28 mouse cellular contexts compared by ENCODE assay signal in genomic region chr10:54061159-54061558, GRCm38 (mm10). TPM values are rescaled to one million over a fixed set of nuclear protein-coding genes. Genes with fewer than 3 reads are reported as not detected.
DNase-seq lines count a peak whose midpoint lies in the region; ATAC-seq lines count a peak whose summit lies in the region.
"Had no signal": no experiment of that assay in that cellular context is flagged by ENCODE, and none has a peak within 500 bp of the region (broad histone marks: within the 10 kb centered on the region; RNA-seq: fewer than 3 reads in every experiment).

No protein-coding gene starts in this region.

- peak; percentile 25; the same call in 1 of the 2 replicates for ATAC-seq in hindbrain, embryonic 13.5 days (ENCODE audit: low FRiP score)
- ATAC-seq in hindbrain, embryonic 16.5 days: no peak
- ATAC-seq in midbrain, embryonic 11.5 days (ENCODE audit: low FRiP score): 0 out of 2 replicates have a peak, but pooled peaks have one; percentile 25
- ATAC-seq in liver, embryonic 12.5 days: peak; percentile 24; the same call in 1 of the 2 replicates
- ATAC-seq in liver, embryonic 15.5 days (ENCODE audit: insufficient read depth): peak; percentile 28; the same call in 1 of the 2 replicates
- ATAC-seq: activated CD4-positive, CD25-positive, alpha-beta regulatory T cell, adult 4 months; intestine, postnatal 0 days had no signal

- no peak overlapping the region for H3K4me2 ChIP-seq in hindbrain, embryonic 13.5 days
- no peak overlapping the region for H3K4me2 ChIP-seq in hindbrain, embryonic 16.5 days (ENCODE audit: low read length)
- H3K4me2 ChIP-seq in midbrain, embryonic 11.5 days: no peak overlapping the region
- H3K4me2 ChIP-seq in liver, embryonic 12.5 days: no peak overlapping the region
- no peak overlapping the region for H3K4me2 ChIP-seq in liver, embryonic 15.5 days
- H3K4me2 ChIP-seq: heart, embryonic 13.5 days; limb, embryonic 15.5 days; lung, embryonic 14.5 days had no signal

- WGBS in hindbrain, embryonic 13.5 days: 95% methylated on average over 4 of the region's 4 CpGs
- 95% methylated on average over 4 of the region's 4 CpGs for WGBS in hindbrain, embryonic 16.5 days
- 94% methylated on average over 4 of the region's 4 CpGs for WGBS in midbrain, embryonic 11.5 days
- WGBS in midbrain, embryonic 10.5 days: 93% methylated on average over 4 of the region's 4 CpGs
- WGBS in liver, embryonic 12.5 days (ENCODE audit: insufficient replicate concordance): 90% methylated on average over 4 of the region's 4 CpGs
- 91% methylated on average over 4 of the region's 4 CpGs for WGBS in liver, embryonic 15.5 days (ENCODE audit: insufficient replicate concordance)

- H3K9ac ChIP-seq in hindbrain, embryonic 13.5 days: no peak overlapping the region
- H3K9ac ChIP-seq in hindbrain, embryonic 16.5 days (ENCODE audit: low read depth, low read length): no peak overlapping the region
- no peak overlapping the region for H3K9ac ChIP-seq in midbrain, embryonic 11.5 days (ENCODE audit: low read length)
- no peak overlapping the region for H3K9ac ChIP-seq in liver, embryonic 12.5 days
- H3K9ac ChIP-seq in liver, embryonic 15.5 days: no peak overlapping the region
- H3K9ac ChIP-seq: heart, embryonic 13.5 days; limb, embryonic 15.5 days; lung, embryonic 14.5 days had no signal

- DNase-seq in midbrain, embryonic 11.5 days (ENCODE audit: low spot score, missing footprints): no peak
- no peak for DNase-seq in midbrain, embryonic 10.5 days (ENCODE audit: low spot score)
- no peak for DNase-seq in cerebellum, adult 9-11 months
- no peak for DNase-seq in right cerebral cortex, postnatal 36 days (ENCODE audit: low spot score in 2 of 2)
- DNase-seq: adrenal gland, adult 2 months; adrenal gland, postnatal 36 days; B cell, adult 2 months; cerebellum, adult 18-20 months; cerebellum, postnatal 14 days; gastrocnemius, postnatal 25 days; heart, adult 18-20 months; heart, postnatal 10 days; kidney, adult 9 months; kidney, postnatal 10 days; layer of hippocampus, adult 9-11 months; lung, embryonic 14.5 days; lung, postnatal 14 days had no signal

- H3K9me3 ChIP-seq in hindbrain, embryonic 13.5 days: no peaks in the 10 kb centered on the region
- H3K9me3 ChIP-seq in hindbrain, embryonic 16.5 days (ENCODE audit: control insufficient read depth, low read length): no peaks in the 10 kb centered on the region
- no peaks in the 10 kb centered on the region for H3K9me3 ChIP-seq in midbrain, embryonic 11.5 days (ENCODE audit: control insufficient read depth, low read length)
- H3K9me3 ChIP-seq in midbrain, embryonic 10.5 days (replicated peaks): no peaks in the 10 kb centered on the region
- no peaks in the 10 kb centered on the region for H3K9me3 ChIP-seq in liver, embryonic 12.5 days (replicated peaks)
- no peaks in the 10 kb centered on the region for H3K9me3 ChIP-seq in liver, embryonic 15.5 days (replicated peaks)
- H3K9me3 ChIP-seq: heart, embryonic 13.5 days; hindbrain, embryonic 10.5 days; limb, embryonic 10.5 days; limb, embryonic 15.5 days had no signal

- no peak overlapping the region for H3K4me3 ChIP-seq in hindbrain, embryonic 13.5 days
- no peak overlapping the region for H3K4me3 ChIP-seq in hindbrain, embryonic 16.5 days (ENCODE audit: low read length)
- H3K4me3 ChIP-seq in midbrain, embryonic 11.5 days (ENCODE audit: low read depth, low read length): no peak overlapping the region
- no peak overlapping the region for H3K4me3 ChIP-seq in midbrain, embryonic 10.5 days
- H3K4me3 ChIP-seq in liver, embryonic 12.5 days: no peak overlapping the region
- H3K4me3 ChIP-seq in liver, embryonic 15.5 days (replicated peaks): no peak overlapping the region
- H3K4me3 ChIP-seq: erythroblast, embryonic 14.5 days; heart, embryonic 13.5 days; hindbrain, embryonic 10.5 days; limb, embryonic 10.5 days; limb, embryonic 15.5 days had no signal

- no peaks in the 10 kb centered on the region; the same call in 1 of the 2 replicates for H3K4me1 ChIP-seq in hindbrain, embryonic 13.5 days (replicated peaks)
- no peaks in the 10 kb centered on the region for H3K4me1 ChIP-seq in hindbrain, embryonic 16.5 days (ENCODE audit: control insufficient read depth, insufficient read depth, low read depth, low read length)
- no peaks in the 10 kb centered on the region; the same call in 1 of the 2 replicates for H3K4me1 ChIP-seq in midbrain, embryonic 11.5 days (ENCODE audit: control insufficient read depth, insufficient read depth, low read length)
- H3K4me1 ChIP-seq in midbrain, embryonic 10.5 days: peaks cover 18% of the 10 kb centered on the region
- H3K4me1 ChIP-seq in liver, embryonic 12.5 days: peaks cover 22% of the 10 kb centered on the region
- H3K4me1 ChIP-seq in liver, embryonic 15.5 days (replicated peaks): peaks cover 7% of the 10 kb centered on the region

- H3K36me3 ChIP-seq in hindbrain, embryonic 13.5 days: no peaks in the 10 kb centered on the region
- H3K36me3 ChIP-seq in hindbrain, embryonic 16.5 days (ENCODE audit: control insufficient read depth, insufficient read depth, low read length): no peaks in the 10 kb centered on the region
- H3K36me3 ChIP-seq in midbrain, embryonic 11.5 days (ENCODE audit: control insufficient read depth, insufficient read depth, low read length): no peaks in the 10 kb centered on the region
- H3K36me3 ChIP-seq in midbrain, embryonic 10.5 days: no peaks in the 10 kb centered on the region
- H3K36me3 ChIP-seq in liver, embryonic 12.5 days: peaks cover 56% of the 10 kb centered on the region
- H3K36me3 ChIP-seq in liver, embryonic 15.5 days (replicated peaks): peaks cover 58% of the 10 kb centered on the region
- H3K36me3 ChIP-seq: hindbrain, embryonic 10.5 days; limb, embryonic 10.5 days; limb, embryonic 15.5 days had no signal

- H3K27ac ChIP-seq in hindbrain, embryonic 13.5 days: no peak overlapping the region
- no peak overlapping the region for H3K27ac ChIP-seq in hindbrain, embryonic 16.5 days (ENCODE audit: low read depth, low read length)
- no peak overlapping the region for H3K27ac ChIP-seq in midbrain, embryonic 11.5 days (ENCODE audit: low read depth, low read length)
- no peak overlapping the region for H3K27ac ChIP-seq in midbrain, embryonic 10.5 days (replicated peaks)
- H3K27ac ChIP-seq in liver, embryonic 12.5 days: no peak overlapping the region
- H3K27ac ChIP-seq in liver, embryonic 15.5 days (replicated peaks): no peak overlapping the region
- H3K27ac ChIP-seq: heart, embryonic 13.5 days; hindbrain, embryonic 10.5 days; limb, embryonic 10.5 days; limb, embryonic 15.5 days had no signal

- no peaks in the 10 kb centered on the region for H3K27me3 ChIP-seq in hindbrain, embryonic 13.5 days
- H3K27me3 ChIP-seq in hindbrain, embryonic 16.5 days (replicated peaks; ENCODE audit: control insufficient read depth, insufficient read depth, low read length): no peaks in the 10 kb centered on the region
- no peaks in the 10 kb centered on the region for H3K27me3 ChIP-seq in midbrain, embryonic 11.5 days (ENCODE audit: control insufficient read depth, insufficient read depth, low read length)
- H3K27me3 ChIP-seq in midbrain, embryonic 10.5 days (ENCODE audit: low read depth, poor library complexity, severe bottlenecking): no peaks in the 10 kb centered on the region
- H3K27me3 ChIP-seq in liver, embryonic 12.5 days (replicated peaks): no peaks in the 10 kb centered on the region
- H3K27me3 ChIP-seq in liver, embryonic 15.5 days: no peaks in the 10 kb centered on the region
- H3K27me3 ChIP-seq: heart, embryonic 13.5 days; limb, embryonic 15.5 days had no signal

RNA-seq across cellular contexts. Expression of gene Man1a, which starts 15.2 kb away (rescaled TPM):
- polyA plus RNA-seq in hindbrain, embryonic 13.5 days (2015; fragmentation: Nextera tagmentation; extraction: Ambion mirVana): 3.4 and 3.5 TPM in 2 replicates
- 4.1 and 4.2 TPM in 2 replicates for polyA plus RNA-seq in hindbrain, embryonic 16.5 days (2015; fragmentation: Nextera tagmentation; extraction: Ambion mirVana)
- polyA plus RNA-seq in midbrain, embryonic 11.5 days (2014; fragmentation: Nextera tagmentation; extraction: Ambion mirVana): 1.7 and 2.1 TPM in 2 replicates
- polyA plus RNA-seq in midbrain, embryonic 10.5 days (2016; fragmentation: Nextera tagmentation; extraction: Ambion mirVana): 1.3 TPM in 2 replicates
- 16.1 and 16.8 TPM in 2 replicates for polyA plus RNA-seq in liver, embryonic 12.5 days (2016; fragmentation: Nextera tagmentation; extraction: Ambion mirVana)
- 12.0 and 14.4 TPM in 2 replicates for polyA plus RNA-seq in liver, embryonic 15.5 days (2015; fragmentation: Nextera tagmentation; extraction: Ambion mirVana)
